Mouse (Mus musculus): ENCODE measurements at regions not wholly inside any gene's neighbourhood (a gene's known extent, or its start where the extent isn't known, plus 50 kb on each side); places are given as distances from the start of the nearest gene placed in this dataset.

- peak; percentile 98 for DNase-seq
Observed at GRCm38 (mm10) chr17:4199698-4200153, 503.7 kb upstream of the Nox3 start.

DNA sequence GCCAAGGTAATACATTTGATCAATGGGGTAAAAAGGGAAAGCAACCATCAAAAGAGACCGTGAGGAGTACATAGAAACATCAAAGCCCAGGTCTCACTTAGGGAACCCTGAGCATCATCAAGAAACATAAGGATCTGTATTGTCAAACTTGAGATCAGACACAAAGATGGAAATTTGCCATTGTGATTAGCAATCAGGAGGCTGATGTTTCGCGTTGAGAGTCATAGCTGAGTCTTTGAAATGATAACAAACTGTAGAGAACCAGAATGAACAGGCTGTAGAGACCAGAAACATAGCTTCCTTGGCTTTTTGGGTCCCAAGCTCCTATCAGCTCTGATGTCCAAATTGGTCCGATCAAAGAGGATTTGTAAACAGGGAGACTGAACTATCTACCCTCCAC is 505.2 kb upstream of the Nox3 start:
- DNase-seq, result no peak

DNA sequence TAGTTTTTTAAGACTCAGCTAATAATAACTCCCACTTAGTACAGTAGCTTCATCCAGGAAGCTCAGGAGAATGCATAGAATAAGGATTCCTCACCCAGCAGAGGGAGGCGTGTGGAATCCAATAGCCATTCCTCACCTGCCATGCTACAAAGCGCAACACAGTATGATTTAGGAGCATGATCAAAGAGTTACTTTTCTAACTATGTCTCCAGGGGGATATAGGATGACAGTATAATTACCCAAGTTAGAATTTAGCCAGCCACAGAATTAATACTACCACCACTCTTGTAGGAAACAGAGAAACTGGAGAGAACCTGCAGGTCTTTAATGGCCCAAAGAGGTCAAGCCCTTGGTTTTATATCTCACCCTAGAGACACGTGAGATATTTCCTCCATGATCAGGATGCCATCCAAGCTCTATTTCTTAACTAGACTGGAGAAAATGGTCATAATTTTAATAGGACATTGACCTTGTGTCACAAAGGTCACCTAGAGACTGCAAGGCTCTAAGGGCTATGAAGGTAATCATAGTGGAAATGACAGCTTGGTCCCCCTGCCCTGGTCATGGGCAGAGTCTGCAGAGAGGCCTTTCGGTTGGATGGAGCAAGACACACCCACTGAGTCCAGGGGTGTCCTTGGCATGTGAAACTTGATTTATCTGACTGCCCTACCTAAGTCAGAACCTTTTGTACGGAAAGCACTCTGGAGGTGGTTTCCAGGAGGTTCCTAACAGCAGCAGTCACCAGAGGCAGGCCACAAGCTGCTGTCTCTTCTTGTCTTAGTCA is 512.3 kb upstream of the Nox3 start:
- DNase-seq, result peak; percentile 58

DNA sequence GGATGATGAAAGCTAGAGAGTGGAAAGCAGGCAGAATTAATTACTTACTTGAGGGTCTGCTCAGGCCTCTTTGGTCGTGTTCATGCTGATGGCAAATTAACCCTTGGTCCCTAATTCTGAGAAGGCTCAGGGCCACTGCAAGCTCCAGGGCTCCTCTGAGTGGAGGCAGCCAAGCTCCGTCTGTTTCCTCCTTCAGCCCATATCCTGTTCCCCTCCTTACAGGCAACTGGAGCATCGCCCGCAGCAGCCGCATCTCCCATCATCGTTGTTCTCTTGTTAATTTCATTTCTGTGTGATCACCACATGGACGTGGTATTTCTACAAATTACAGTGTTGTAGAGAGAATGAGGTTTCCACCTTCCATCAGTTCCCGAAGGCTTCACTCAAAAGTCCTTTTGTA is 513.6 kb upstream of the Nox3 start:
- DNase-seq, result peak; percentile 90

DNA sequence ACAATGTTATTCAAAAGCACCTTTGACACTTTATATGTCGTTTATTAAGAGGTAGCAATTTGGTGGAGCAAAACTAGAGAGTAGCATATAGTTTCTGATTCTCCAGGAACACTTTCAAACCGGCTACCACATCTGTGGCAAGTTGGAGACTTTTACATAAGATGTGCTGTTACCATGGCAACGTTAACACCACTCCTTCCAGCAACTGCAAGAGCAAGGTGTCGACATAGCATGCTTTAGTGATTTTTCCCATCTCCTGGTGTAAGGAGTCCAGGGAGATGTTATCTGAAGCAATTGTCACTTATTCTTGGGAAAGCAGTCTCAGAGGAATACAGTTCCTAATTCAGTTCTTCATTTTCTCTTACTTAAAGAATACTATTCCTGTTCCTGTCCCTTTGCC is 516.5 kb upstream of the Nox3 start:
- DNase-seq, result peak; percentile 27

DNA sequence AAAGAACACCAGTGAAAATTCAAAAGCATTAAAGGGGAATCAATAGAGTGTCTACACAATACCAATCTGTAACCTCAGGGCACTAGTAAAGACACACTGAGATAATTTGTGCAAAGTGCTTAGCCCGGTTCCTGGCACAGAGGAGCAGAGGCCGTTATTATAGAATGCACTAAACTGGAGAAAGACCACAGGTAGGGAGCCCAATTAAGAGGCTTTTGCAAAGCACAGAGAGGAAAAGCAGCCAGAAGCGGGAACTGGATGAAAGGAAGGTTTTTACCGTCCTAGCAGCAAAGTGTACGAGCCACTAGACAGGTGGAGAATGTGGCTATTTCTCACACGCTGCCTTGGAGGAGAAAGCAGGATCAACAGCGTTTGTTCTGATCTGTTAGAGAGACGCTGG is 518.9 kb upstream of the Nox3 start:
- peak; percentile 30 for DNase-seq

GRCm38 (mm10) chr17:4216203-4216602 is 520.1 kb upstream of the Nox3 start:
- DNase-seq, result peak; percentile 28

GRCm38 (mm10) chr17:4216750-4217149 is 520.7 kb upstream of the Nox3 start:
- DNase-seq, result peak; percentile 69

- peak; percentile 92 for DNase-seq
Observed at GRCm38 (mm10) chr17:4220661-4221360, 524.8 kb upstream of the Nox3 start.

DNA sequence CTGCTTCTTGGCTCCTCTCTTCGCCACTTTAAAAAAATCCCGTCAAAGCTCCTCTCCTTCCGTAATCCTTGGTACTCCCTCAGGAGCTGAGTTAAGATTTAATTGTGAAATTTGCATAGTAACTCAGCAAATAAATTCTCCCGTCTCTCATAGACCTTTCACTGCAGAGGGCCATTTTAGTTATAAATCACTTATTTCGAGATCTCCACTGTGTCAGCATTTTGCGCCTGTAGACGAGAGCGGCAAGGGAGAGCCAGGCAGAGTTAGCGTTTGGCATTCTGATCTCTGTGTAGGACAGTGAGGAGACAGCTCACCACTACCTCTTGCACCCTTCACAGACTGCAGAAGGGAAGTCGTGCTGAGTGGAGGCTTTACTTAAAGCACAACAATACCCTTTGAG is 531.8 kb upstream of the Nox3 start:
- DNase-seq, result no peak

- no peak for DNase-seq
Observed at GRCm38 (mm10) chr17:4229969-4230368, 533.9 kb upstream of the Nox3 start.

DNA sequence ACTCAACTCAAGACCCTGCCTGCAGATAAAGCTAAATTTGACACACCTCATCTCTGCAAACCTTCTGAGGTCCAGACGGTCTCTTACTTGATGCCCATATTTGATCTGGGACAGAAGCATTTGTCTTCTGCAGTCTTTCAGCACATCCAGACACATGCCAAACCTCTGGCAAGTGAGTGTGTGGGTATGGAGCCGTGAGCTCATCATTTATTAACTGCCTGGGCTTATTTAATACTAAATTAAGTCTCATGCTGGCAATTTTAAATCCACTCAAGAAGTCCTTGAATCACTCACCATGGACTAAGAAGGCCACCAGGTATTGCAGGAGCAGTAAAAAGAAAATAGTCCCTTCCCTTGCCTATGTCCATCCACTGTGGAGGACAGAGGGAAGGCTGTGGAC is 554.4 kb upstream of the Nox3 start:
- no peak for DNase-seq

DNA sequence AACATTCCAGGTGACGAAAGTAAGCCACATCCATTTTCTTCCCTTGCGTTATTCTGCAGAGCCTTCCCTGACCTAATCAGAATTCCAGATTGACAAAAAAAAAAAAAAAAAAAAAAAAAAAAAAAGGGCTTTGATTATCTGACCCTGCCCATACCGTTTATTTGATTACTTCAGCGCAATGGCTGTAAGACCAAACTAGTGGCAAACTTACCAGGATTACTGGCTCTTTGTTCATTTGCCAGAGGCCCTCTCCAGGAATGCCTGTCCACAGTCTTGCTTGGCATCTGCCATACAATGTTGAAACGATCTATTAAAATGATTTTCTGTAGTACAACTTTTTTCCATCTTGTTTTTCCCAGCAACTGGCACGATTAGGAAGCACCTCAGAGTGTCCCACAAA is 569.4 kb upstream of the Nox3 start:
- no peak for DNase-seq

DNA sequence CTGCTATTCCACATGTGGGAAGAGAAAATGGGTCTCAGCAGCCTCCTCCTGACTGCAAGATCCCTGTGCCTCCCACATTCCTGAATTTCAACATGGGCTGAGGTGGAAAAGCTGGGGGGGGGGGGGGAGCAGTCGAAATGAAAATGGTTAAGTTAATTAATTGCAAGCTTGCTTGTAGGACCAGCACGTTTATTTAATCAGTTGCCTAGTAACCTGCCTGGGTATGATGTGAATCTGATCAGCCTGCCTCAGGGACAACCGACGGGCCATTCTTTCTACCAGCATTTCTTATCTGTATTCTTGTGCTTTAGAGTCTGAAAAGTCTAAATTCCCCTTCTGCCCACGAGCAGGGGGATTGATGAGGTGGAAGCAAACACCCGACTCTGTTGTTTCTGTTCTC is 569.9 kb upstream of the Nox3 start:
- DNase-seq, result no peak

DNA sequence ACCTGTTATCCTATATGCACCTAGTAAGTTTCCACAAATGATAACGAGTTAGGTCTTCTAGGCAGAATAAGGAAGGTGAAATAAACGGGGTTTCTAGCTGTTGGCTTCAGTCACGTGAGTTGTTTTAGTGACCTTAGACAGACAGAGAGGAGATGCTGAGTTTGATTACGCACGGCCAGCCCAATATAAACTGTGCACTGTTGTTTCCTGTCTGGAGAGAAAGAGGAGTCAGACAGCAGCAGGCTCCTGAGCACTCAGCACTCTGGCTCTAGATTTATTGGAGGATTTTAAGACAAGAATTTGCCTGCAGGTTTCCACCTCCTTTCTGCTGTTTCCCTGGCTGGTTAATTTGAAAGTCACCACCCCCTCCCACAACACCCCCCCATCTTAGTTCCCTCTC is 570.4 kb upstream of the Nox3 start:
- no peak for DNase-seq

- no peak for DNase-seq
Observed at GRCm38 (mm10) chr17:4268380-4268779, 572.3 kb upstream of the Nox3 start.

- no peak for DNase-seq
Observed at GRCm38 (mm10) chr17:4272456-4272855, 576.4 kb upstream of the Nox3 start.

- no peak for DNase-seq
Observed at GRCm38 (mm10) chr17:4276722-4277121, 580.7 kb upstream of the Nox3 start.

- peak; percentile 92 for DNase-seq
Observed at GRCm38 (mm10) chr17:4278239-4278827, 582.3 kb upstream of the Nox3 start.

GRCm38 (mm10) chr17:4281451-4281850 is 585.4 kb upstream of the Nox3 start:
- DNase-seq, result no peak

DNA sequence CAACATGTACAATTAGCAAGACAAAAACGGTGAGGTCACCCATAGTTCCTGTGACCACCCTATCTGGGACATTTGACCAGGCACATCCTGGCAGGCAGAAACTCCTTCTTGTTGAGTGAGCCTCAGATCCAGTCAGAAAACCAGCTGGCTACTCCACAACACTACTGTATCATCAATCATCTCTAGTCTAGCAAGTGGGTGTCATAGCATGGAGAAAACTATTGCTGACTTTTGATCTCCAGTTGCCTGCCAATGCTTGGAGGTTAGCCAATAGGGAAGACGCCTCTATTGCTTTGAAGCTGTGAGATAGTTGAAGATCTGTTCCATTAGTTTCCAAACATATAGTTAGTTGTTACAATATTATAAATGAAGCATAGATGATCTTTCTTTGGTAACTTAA is 595.4 kb upstream of the Nox3 start:
- no peak for DNase-seq

GRCm38 (mm10) chr17:4296521-4297155 is 600.6 kb upstream of the Nox3 start:
- peak; percentile 94 for DNase-seq

DNA sequence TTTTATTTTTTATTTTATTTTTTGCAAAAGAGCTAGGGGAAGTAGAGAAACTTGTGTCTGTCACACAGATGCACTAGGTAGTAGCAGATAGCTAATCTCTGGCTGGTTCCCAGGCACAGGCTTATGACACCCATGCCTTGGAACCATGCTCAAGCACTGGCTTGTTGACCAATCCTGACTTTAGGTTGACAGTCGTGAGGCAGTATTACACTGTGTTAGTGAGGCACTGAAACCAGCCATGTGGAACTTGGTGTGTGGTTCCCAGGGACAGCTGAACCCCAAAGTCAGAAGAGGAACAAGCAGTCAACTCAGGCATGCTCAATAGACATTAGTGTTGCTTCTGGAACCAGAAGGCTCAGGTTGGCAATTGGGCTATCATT is 601.1 kb upstream of the Nox3 start:
- peak; percentile 91 for DNase-seq
